Mouse (Mus musculus) NIH3T3 (cell line): ENCODE results near the gene Htra1.

ENCODE experiments used
- DNase-seq: peaks from one replicate; pipeline ENCODE4 v3.0.0-alpha.2; 2012; ENCODE audit warnings: low read depth

Htra1 gene

GRCm38 (mm10) chr7:130935421-130935792 is 504 bp upstream of the Htra1 start:
- no peak for DNase-seq

GRCm38 (mm10) chr7:130936472-130936951 is 601 bp downstream of the Htra1 start:
- no peak for DNase-seq

GRCm38 (mm10) chr7:130937266-130937841 is 1.4 kb downstream of the Htra1 start:
- DNase-seq: no peak

GRCm38 (mm10) chr7:130938005-130938404 is 2.1 kb downstream of the Htra1 start:
- DNase-seq: no peak

GRCm38 (mm10) chr7:130938896-130939295 is 3.0 kb downstream of the Htra1 start:
- no peak for DNase-seq

GRCm38 (mm10) chr7:130940733-130941132 is 4.8 kb downstream of the Htra1 start:
- DNase-seq: no peak

GRCm38 (mm10) chr7:130943280-130943895 is 7.5 kb downstream of the Htra1 start:
- peak; percentile 87 for DNase-seq

GRCm38 (mm10) chr7:130944766-130945475 is 9.0 kb downstream of the Htra1 start:
- DNase-seq: no peak

GRCm38 (mm10) chr7:130945730-130946129 is 9.8 kb downstream of the Htra1 start:
- no peak for DNase-seq

- peak; percentile 85 for DNase-seq
Observed at GRCm38 (mm10) chr7:130946303-130946702, 10.4 kb downstream of the Htra1 start.

- DNase-seq: no peak
Observed at GRCm38 (mm10) chr7:130948563-130949208, 12.8 kb downstream of the Htra1 start.

GRCm38 (mm10) chr7:130949331-130949751 is 13.4 kb downstream of the Htra1 start:
- DNase-seq: peak; percentile 64

- DNase-seq: no peak
Observed at GRCm38 (mm10) chr7:130950482-130950881, 14.6 kb downstream of the Htra1 start.

- no peak for DNase-seq
Observed at GRCm38 (mm10) chr7:130951004-130951403, 15.1 kb downstream of the Htra1 start.

- DNase-seq: no peak
Observed at GRCm38 (mm10) chr7:130953376-130953775, 17.5 kb downstream of the Htra1 start.

- DNase-seq: no peak
Observed at GRCm38 (mm10) chr7:130954177-130954601, 18.3 kb downstream of the Htra1 start.

- DNase-seq: no peak
Observed at GRCm38 (mm10) chr7:130958551-130958950, 22.6 kb downstream of the Htra1 start.

- DNase-seq: peak; percentile 77
Observed at GRCm38 (mm10) chr7:130959868-130960267, 24.0 kb downstream of the Htra1 start.

GRCm38 (mm10) chr7:130961429-130961828 is 25.5 kb downstream of the Htra1 start:
- DNase-seq: no peak

GRCm38 (mm10) chr7:130964686-130965085 is 28.8 kb downstream of the Htra1 start:
- peak; percentile 89 for DNase-seq

GRCm38 (mm10) chr7:130965396-130965795 is 29.5 kb downstream of the Htra1 start:
- DNase-seq: peak; percentile 47

GRCm38 (mm10) chr7:130965909-130966365 is 30.0 kb downstream of the Htra1 start:
- DNase-seq: peak; percentile 91
